Mouse (Mus musculus) MEL (cell line): ENCODE data around the gene Igsf21. TPM values are rescaled to one million over a fixed set of nuclear protein-coding genes. Genes with fewer than 3 reads are reported as not detected.

Experiments
- DNase-seq: peaks from one replicate; pipeline ENCODE4 v3.0.0; 2011; ENCODE audit warnings: low read depth, low spot score
- H3K27ac ChIP-seq: 2 replicates; pipeline ENCODE4 v1.5.1; 2012; ENCODE audit warnings: low read depth, mild to moderate bottlenecking, control low read depth, low read length, moderate library complexity; ENCODE audit not compliant: control insufficient read depth
- H3K27me3 ChIP-seq, 2 experiments: fragments of 150-350 bp in 1 of 2; sonication (generic) in 1 of 2; 2 replicates each; pipeline ENCODE4 v1.6.1; 2012; ENCODE audit warnings: low read length in 2 of 2, mild to moderate bottlenecking in 2 of 2, improper control_type of control experiment in 1 of 2, moderate library complexity in 1 of 2; ENCODE audit not compliant: insufficient read depth in 2 of 2, control insufficient read depth in 1 of 2
- H3K36me3 ChIP-seq, 2 experiments: 2 replicates each; pipeline ENCODE4 v1.6.1; 2012 to 2014; ENCODE audit warnings: low read length in 2 of 2, improper control_type of control experiment in 1 of 2, inconsistent platforms in 1 of 2, mild to moderate bottlenecking in 1 of 2; ENCODE audit not compliant: insufficient read depth in 2 of 2, control insufficient read depth in 1 of 2
- H3K4me1 ChIP-seq, 2 experiments: fragments of 150-350 bp in 1 of 2; sonication (generic) in 1 of 2; 2 replicates each; pipeline ENCODE4 v1.6.1; 2012; ENCODE audit warnings: low read length in 2 of 2, improper control_type of control experiment in 1 of 2, mild to moderate bottlenecking in 1 of 2; ENCODE audit not compliant: insufficient read depth in 2 of 2, control insufficient read depth in 1 of 2
- H3K4me3 ChIP-seq, 2 experiments: fragments of 150-350 bp in 1 of 2; sonication (generic) in 1 of 2; 2 replicates each; pipeline ENCODE4 v1.5.1; 2012; ENCODE audit warnings: low read depth in 2 of 2, low read length in 2 of 2, mild to moderate bottlenecking in 2 of 2, moderate library complexity in 2 of 2, control low read depth in 1 of 2, improper control_type of control experiment in 1 of 2; ENCODE audit not compliant: control insufficient read depth in 1 of 2, insufficient read depth in 1 of 2
- H3K79me2 ChIP-seq: 2 replicates; pipeline ENCODE4 v1.6.1; 2012; ENCODE audit warnings: mild to moderate bottlenecking, low read length, moderate library complexity; ENCODE audit not compliant: control insufficient read depth, poor library complexity, insufficient read depth
- H3K9ac ChIP-seq: 2 replicates; pipeline ENCODE4 v1.6.1; 2012; ENCODE audit warnings: low read depth, mild to moderate bottlenecking, control low read depth, low read length, moderate library complexity; ENCODE audit not compliant: control insufficient read depth, poor library complexity, severe bottlenecking
- H3K9me3 ChIP-seq: fragments of 150-350 bp; sonication (generic); replicated peaks from 2 replicates; pipeline ENCODE4 v1.6.1; 2012; ENCODE audit warnings: mild to moderate bottlenecking, low read length, improper control_type of control experiment, moderate library complexity; ENCODE audit not compliant: insufficient read depth
- BHLHE40 ChIP-seq: IDR thresholded peaks from 2 replicates; pipeline ENCODE4 v1.6.1; 2012; ENCODE audit warnings: low read depth, mild to moderate bottlenecking, inconsistent platforms, low read length, improper control_type of control experiment, borderline replicate concordance
- CHD2 ChIP-seq: IDR thresholded peaks from 2 replicates; pipeline ENCODE4 v1.6.1; 2011; ENCODE audit warnings: low read length, improper control_type of control experiment
- CTCF ChIP-seq, 3 experiments: IDR thresholded peaks in 2 of 3; conservative IDR thresholded peaks in 1 of 3; 2 replicates each; pipeline ENCODE4 v1.5.1; 2011 to 2012; ENCODE audit warnings: low read length in 3 of 3, low read depth in 2 of 3, mild to moderate bottlenecking in 2 of 3, improper control_type of control experiment in 1 of 3, inconsistent platforms in 1 of 3, mixed read lengths in 1 of 3, moderate library complexity in 1 of 3; ENCODE audit not compliant: control insufficient read depth in 1 of 3, insufficient read depth in 1 of 3, poor library complexity in 1 of 3, severe bottlenecking in 1 of 3
- E2F4 ChIP-seq: IDR thresholded peaks from 2 replicates; pipeline ENCODE4 v1.6.1; 2011; ENCODE audit warnings: low read depth, low read length, improper control_type of control experiment, borderline replicate concordance
- EP300 ChIP-seq, 2 experiments: IDR thresholded peaks; 2 replicates each; pipeline ENCODE4 v1.6.1; 2011; ENCODE audit warnings: improper control_type of control experiment in 2 of 2, low read length in 2 of 2, low read depth in 1 of 2, mild to moderate bottlenecking in 1 of 2
- ETS1 ChIP-seq: IDR thresholded peaks from 2 replicates; pipeline ENCODE4 v1.6.1; 2012; ENCODE audit warnings: low read depth, mild to moderate bottlenecking, inconsistent platforms, low read length, improper control_type of control experiment, moderate library complexity
- KAT2A ChIP-seq: conservative IDR thresholded peaks from 2 replicates; pipeline ENCODE4 v1.6.1; 2012; ENCODE audit warnings: low read depth, low read length, improper control_type of control experiment, inconsistent platforms
- MEF2A ChIP-seq: IDR thresholded peaks from 2 replicates; pipeline ENCODE4 v1.6.1; 2014; ENCODE audit warnings: low read depth, mild to moderate bottlenecking, inconsistent platforms, low read length, improper control_type of control experiment; ENCODE audit not compliant: poor library complexity, insufficient replicate concordance, severe bottlenecking; ENCODE audit errors: extremely low read depth
- NRF1 ChIP-seq: IDR thresholded peaks from 2 replicates; pipeline ENCODE4 v1.6.1; 2014; ENCODE audit warnings: low read depth, mild to moderate bottlenecking, inconsistent platforms, low read length, improper control_type of control experiment, moderate library complexity; ENCODE audit not compliant: poor library complexity, insufficient read depth, severe bottlenecking
- POLR2A ChIP-seq, 2 experiments: IDR thresholded peaks; 2 replicates each; pipeline ENCODE4 v1.6.1; 2011 to 2012; ENCODE audit warnings: low read length in 2 of 2, mild to moderate bottlenecking in 2 of 2, control low read depth in 1 of 2, improper control_type of control experiment in 1 of 2, low read depth in 1 of 2, moderate library complexity in 1 of 2; ENCODE audit not compliant: control insufficient read depth in 1 of 2, insufficient read depth in 1 of 2, poor library complexity in 1 of 2
- POLR2AphosphoS2 ChIP-seq: IDR thresholded peaks from 2 replicates; pipeline ENCODE4 v1.6.1; 2011; ENCODE audit warnings: low read length, improper control_type of control experiment
- POLR2AphosphoS5 ChIP-seq: IDR thresholded peaks from 2 replicates; pipeline ENCODE4 v1.6.1; 2012; ENCODE audit warnings: low read depth, borderline replicate concordance, mild to moderate bottlenecking, inconsistent platforms, low read length, moderate library complexity, mixed read lengths
- RAD21 ChIP-seq: IDR thresholded peaks from 2 replicates; pipeline ENCODE4 v1.6.1; 2011; ENCODE audit warnings: mild to moderate bottlenecking, low read depth, low read length, improper control_type of control experiment
- SIN3A ChIP-seq: IDR thresholded peaks from 2 replicates; pipeline ENCODE4 v1.6.1; 2012; ENCODE audit warnings: low read length, improper control_type of control experiment, inconsistent platforms
- SMC3 ChIP-seq: IDR thresholded peaks from 2 replicates; pipeline ENCODE4 v1.6.1; 2011; ENCODE audit warnings: low read depth, low read length, improper control_type of control experiment
- TAL1 ChIP-seq: IDR thresholded peaks from 2 replicates; pipeline ENCODE4 v1.6.1; 2012; ENCODE audit warnings: mild to moderate bottlenecking, inconsistent platforms, low read length, moderate library complexity, mixed read lengths
- TBP ChIP-seq: IDR thresholded peaks from 2 replicates; pipeline ENCODE4 v1.8.0; 2011; ENCODE audit warnings: low read depth, low read length, improper control_type of control experiment
- TCF12 ChIP-seq: IDR thresholded peaks from 2 replicates; pipeline ENCODE4 v1.6.1; 2014; ENCODE audit warnings: low read depth, mild to moderate bottlenecking, inconsistent platforms, low read length, improper control_type of control experiment, moderate library complexity
- UBTF ChIP-seq: IDR thresholded peaks from 2 replicates; pipeline ENCODE4 v1.6.1; 2012; ENCODE audit warnings: low read depth, mild to moderate bottlenecking, inconsistent platforms, low read length, improper control_type of control experiment, moderate library complexity, borderline replicate concordance; ENCODE audit not compliant: insufficient read depth
- USF2 ChIP-seq, 2 experiments: IDR thresholded peaks; 2 replicates each; pipeline ENCODE4 v1.6.1; 2011 to 2012; ENCODE audit warnings: improper control_type of control experiment in 2 of 2, low read length in 2 of 2, borderline replicate concordance in 1 of 2, inconsistent platforms in 1 of 2, low read depth in 1 of 2, mild to moderate bottlenecking in 1 of 2; ENCODE audit not compliant: insufficient read depth in 1 of 2
- ZC3H11A ChIP-seq: IDR thresholded peaks from 2 replicates; pipeline ENCODE4 v1.6.1; 2012; ENCODE audit warnings: low read depth, mild to moderate bottlenecking, inconsistent platforms, low read length, improper control_type of control experiment
- polyA plus RNA-seq, 2 experiments: library from polyadenylated mRNA; stranded (reverse) in 1 of 2; unstranded in 1 of 2; fragments of >175 nt in 1 of 2; fragments of >200 nt in 1 of 2; gene quantifications; 2 replicates each; pipeline versions ENCODE4 v1.2.1 to v1.2.4; 2012; ENCODE audit warnings: low replicate concordance in 2 of 2, low read depth in 1 of 2; ENCODE audit not compliant: insufficient read length in 2 of 2, insufficient read depth in 1 of 2, missing spikeins in 1 of 2
- total RNA-seq: library from RNA; depleted of rRNA; stranded (reverse); fragments of 300-350 nt; gene quantifications from 2 replicates; pipeline ENCODE4 v1.2.3, GENCODE M21; 2012

Gene Igsf21
- total and polyA plus RNA-seq, 3 experiments = not detected

DNA sequence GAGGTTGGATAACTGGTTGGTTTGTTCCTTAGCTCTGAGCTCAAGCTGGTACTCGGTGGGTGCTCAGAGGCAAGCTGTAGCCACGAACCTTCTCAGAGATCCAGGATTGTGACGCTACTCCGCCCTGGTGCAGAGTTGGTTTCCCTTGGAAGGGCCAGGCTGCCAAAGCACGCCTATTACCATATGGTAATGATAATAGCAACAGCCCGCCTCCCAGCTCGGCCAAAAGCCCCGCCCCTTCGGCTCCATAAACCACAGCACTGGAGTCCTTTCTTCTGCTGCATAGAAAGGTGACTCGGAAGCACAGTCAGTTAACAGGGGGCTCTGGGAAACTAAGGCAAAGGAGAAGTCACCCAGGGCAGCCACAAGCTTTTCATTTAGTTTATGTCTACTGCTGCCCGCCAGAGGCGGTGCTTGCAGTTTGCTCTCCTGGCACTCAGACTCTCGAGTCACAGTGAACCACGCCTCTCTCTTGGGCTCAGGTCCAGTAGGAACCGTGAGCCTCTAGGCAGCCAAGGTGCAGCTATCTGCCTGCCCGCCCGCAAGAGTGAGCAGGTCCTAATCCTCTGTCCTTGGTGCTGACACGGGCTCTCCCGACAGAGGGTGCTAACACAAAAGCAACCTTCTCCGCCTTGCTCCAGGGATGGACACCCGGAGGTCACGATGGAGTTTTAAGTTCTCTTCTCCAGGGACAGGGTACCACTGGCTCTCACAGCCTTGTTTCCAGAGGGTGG is 2.6 kb upstream of the Igsf21 start:
- H3K27ac ChIP-seq = no peak overlapping the region
- no peaks in the 10 kb centered on the region for H3K4me1 ChIP-seq
- H3K9me3 ChIP-seq = no peaks in the 10 kb centered on the region
- no peaks in the 10 kb centered on the region for H3K27me3 ChIP-seq
- TF ChIP-seq POLR2AphosphoS2 (no peak), NRF1 (no peak), TAL1 (no peak), SMC3 (no peak), EP300 (IDR thresholded peaks at IDR 0.05; ENCODE audit: low read depth in 1 of 2, low read length in 2 of 2) (no peak), ETS1 (no peak), POLR2A (IDR thresholded peaks at IDR 0.05; ENCODE audit: control insufficient read depth in 1 of 2, insufficient read depth in 1 of 2, low read depth in 1 of 2, low read length in 2 of 2, poor library complexity in 1 of 2) (no peak), RAD21 (no peak), MEF2A (no peak), CHD2 (no peak), ZC3H11A (no peak), TCF12 (no peak), SIN3A (no peak)
- no peaks in the 10 kb centered on the region for H3K36me3 ChIP-seq
- no peak overlapping the region for H3K4me3 ChIP-seq
- no peak overlapping the region for H3K9ac ChIP-seq
- no peak for DNase-seq
- no peaks in the 10 kb centered on the region for H3K79me2 ChIP-seq

DNA sequence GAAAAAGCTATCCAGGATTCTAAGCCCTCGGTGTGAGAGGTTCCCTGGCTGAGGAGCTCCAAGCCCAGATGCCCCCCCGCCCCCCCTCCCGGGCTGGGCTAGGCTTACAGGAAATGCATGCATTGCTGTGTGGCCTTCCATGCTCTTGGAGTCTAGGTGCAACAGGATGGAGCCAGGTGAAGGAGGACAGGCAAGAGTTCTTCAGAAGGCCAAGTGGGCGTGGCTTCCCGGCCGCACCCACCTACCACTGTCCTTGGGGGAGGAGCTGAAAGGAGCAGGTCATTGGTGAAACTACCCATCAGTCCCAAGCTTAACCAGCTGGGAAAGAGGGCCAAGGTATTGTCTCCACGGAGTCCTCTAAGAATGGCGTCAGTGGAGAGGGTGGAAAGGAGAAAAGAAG is 1.8 kb upstream of the Igsf21 start:
- TF ChIP-seq SIN3A = no peak
- TF ChIP-seq RAD21 = no peak
- no peak for TF ChIP-seq TBP
- no peak for TF ChIP-seq CTCF (IDR thresholded peaks at IDR 0.05 in 2 of 3, conservative IDR thresholded peaks at IDR 0.05 in 1 of 3; ENCODE audit: control insufficient read depth in 1 of 3, insufficient read depth in 1 of 3, low read depth in 2 of 3, low read length in 3 of 3, poor library complexity in 1 of 3, severe bottlenecking in 1 of 3)
- TF ChIP-seq KAT2A = no peak
- no peak for TF ChIP-seq TAL1
- no peak for TF ChIP-seq UBTF
- TF ChIP-seq E2F4 = no peak
- no peak for TF ChIP-seq ZC3H11A
- no peak for TF ChIP-seq BHLHE40
- no peak for TF ChIP-seq USF2 (IDR thresholded peaks at IDR 0.05; ENCODE audit: borderline replicate concordance in 1 of 2, insufficient read depth in 1 of 2, low read depth in 1 of 2, low read length in 2 of 2)
- no peak for TF ChIP-seq POLR2AphosphoS5
- Histone ChIP-seq H3K9me3 (no peaks in the 10 kb centered on the region), H3K9ac (no peak overlapping the region), H3K36me3 (no peaks in the 10 kb centered on the region), H3K4me1 (no peaks in the 10 kb centered on the region), H3K27me3 (no peaks in the 10 kb centered on the region), H3K79me2 (no peaks in the 10 kb centered on the region), H3K27ac (no peak overlapping the region), H3K4me3 (no peak overlapping the region)
- no peak for DNase-seq
